Mouse (Mus musculus) kidney, postnatal 0 days (tissue): ENCODE measurements around the gene Fbxo27. TPM values are rescaled to one million over a fixed set of nuclear protein-coding genes. Genes with fewer than 3 reads are reported as not detected.

Source experiments
- ATAC-seq: fragments of 200-750 bp; cut with Nextera tagmentation; replicated peaks from 2 replicates; pipeline ENCODE4 v1.8.0; 2017; ENCODE audit warnings: low read depth, moderate number of reproducible peaks, moderate TSS enrichment, moderate library complexity; ENCODE audit not compliant: low FRiP score
- DNase-seq: peaks from one replicate; pipeline ENCODE4 v3.0.0-alpha.2; 2016; ENCODE audit warnings: low spot score
- H3K27ac ChIP-seq: fragments of 300-500 bp; sonication (generic); 2 replicates; pipeline ENCODE4 v1.5.1; 2014; ENCODE audit warnings: mild to moderate bottlenecking
- H3K27me3 ChIP-seq: fragments of 300-500 bp; sonication (generic); 2 replicates; pipeline ENCODE4 v1.6.1; 2014; ENCODE audit warnings: low read length, mixed read lengths; ENCODE audit not compliant: insufficient read depth
- H3K36me3 ChIP-seq: fragments of 300-500 bp; sonication (generic); 2 replicates; pipeline ENCODE4 v1.6.1; 2014; ENCODE audit warnings: low read length, mixed read lengths; ENCODE audit not compliant: insufficient read depth
- H3K4me1 ChIP-seq: fragments of 300-500 bp; sonication (generic); replicated peaks from 2 replicates; pipeline ENCODE4 v1.6.1; 2014; ENCODE audit warnings: antibody characterized with exemption, low read length, mixed read lengths; ENCODE audit not compliant: insufficient read depth
- H3K4me2 ChIP-seq: fragments of 300-500 bp; sonication (generic); 2 replicates; pipeline ENCODE4 v1.6.1; 2014; ENCODE audit warnings: mild to moderate bottlenecking, low read length, moderate library complexity, mixed read lengths
- H3K4me3 ChIP-seq: fragments of 300-500 bp; sonication (generic); replicated peaks from 2 replicates; pipeline ENCODE4 v1.5.1; 2014; ENCODE audit warnings: low read depth, low read length
- H3K9ac ChIP-seq: fragments of 300-500 bp; sonication (generic); 2 replicates; pipeline ENCODE4 v1.6.1; 2014; ENCODE audit warnings: low read depth, low read length
- H3K9me3 ChIP-seq: fragments of 300-500 bp; sonication (generic); replicated peaks from 2 replicates; pipeline ENCODE4 v1.6.1; 2016; ENCODE audit warnings: low read length, inconsistent platforms, mixed read lengths
- CTCF ChIP-seq: IDR thresholded peaks from 2 replicates; pipeline ENCODE4 v1.5.1; 2016; ENCODE audit warnings: antibody characterized with exemption, low read depth, mild to moderate bottlenecking, moderate library complexity
- WGBS: fragments of 180-500 bp; shearing (Covaris S2); extraction: QIAGEN DNeasy Blood & Tissue Kit; methylation state at CpG from one replicate; pipeline ENCODE4 v1.1.7; 2014; 5-methylcytosine and 5-hydroxymethylcytosine counted together
- polyA plus RNA-seq: library from polyadenylated mRNA; unstranded; fragments of >200 nt; fragmentation: Nextera tagmentation; extraction: Ambion mirVana; gene quantifications from 2 replicates; pipeline ENCODE4 v1.2.1, GENCODE M21; 2015

The Fbxo27 gene
- polyA plus RNA-seq, 1 experiment from 2014 or later: 3.9 TPM

- Histone ChIP-seq H3K4me3 (no peak overlapping the region), H3K9me3 (no peaks in the 10 kb centered on the region), H3K4me2 (no peak overlapping the region), H3K9ac (no peak overlapping the region), H3K27ac (no peak overlapping the region), H3K27me3 (no peaks in the 10 kb centered on the region), H3K4me1 (no peaks in the 10 kb centered on the region), H3K36me3 (no peaks in the 10 kb centered on the region)
- TF ChIP-seq CTCF: peak; percentile 47
- ATAC-seq (no peak), DNase-seq (no peak)
- 93% methylated on average over 7 of the region's 7 CpGs for WGBS
These were observed 29.4 kb downstream of the Fbxo27 start for GRCm38 (mm10) chr7:28722079-28722478.

- 96% methylated on average over 2 of the region's 2 CpGs for WGBS
These were observed 32.0 kb downstream of the Fbxo27 start for GRCm38 (mm10) chr7:28724613-28725012.

GRCm38 (mm10) chr7:28726600-28726999, 34.0 kb downstream of the Fbxo27 start:
- H3K27me3 ChIP-seq: no peaks in the 10 kb centered on the region
- H3K4me1 ChIP-seq: no peaks in the 10 kb centered on the region
- ATAC-seq (0 out of 2 replicates have a peak, but pooled peaks have one; percentile 59), DNase-seq (peak; percentile 80)
- H3K4me3 ChIP-seq: no peak overlapping the region
- H3K9ac ChIP-seq: no peak overlapping the region
- no peak overlapping the region for H3K27ac ChIP-seq
- H3K9me3 ChIP-seq: no peaks in the 10 kb centered on the region
- no peak overlapping the region for H3K4me2 ChIP-seq
- peak; percentile 86 for TF ChIP-seq CTCF
- no peaks in the 10 kb centered on the region for H3K36me3 ChIP-seq
- 6% methylated on average over 14 of the region's 14 CpGs for WGBS

More at GRCm38 (mm10) chr7:28724613-28725012, 32.0 kb downstream of the Fbxo27 start:
- DNase-seq: no peak
- H3K9me3 ChIP-seq: no peaks in the 10 kb centered on the region
- H3K4me2 ChIP-seq: no peak overlapping the region
- H3K27ac ChIP-seq: no peak overlapping the region
- H3K4me1 ChIP-seq: no peaks in the 10 kb centered on the region
- no peak overlapping the region for H3K4me3 ChIP-seq
- ATAC-seq: no peak
- no peak for TF ChIP-seq CTCF
- H3K9ac ChIP-seq: no peak overlapping the region
- no peaks in the 10 kb centered on the region for H3K36me3 ChIP-seq
- no peaks in the 10 kb centered on the region for H3K27me3 ChIP-seq

GRCm38 (mm10) chr7:28727649-28728340, 35.1 kb downstream of the Fbxo27 start:
- Histone ChIP-seq H3K9ac (no peak overlapping the region), H3K4me2 (no peak overlapping the region), H3K36me3 (no peaks in the 10 kb centered on the region), H3K9me3 (no peaks in the 10 kb centered on the region), H3K27me3 (no peaks in the 10 kb centered on the region), H3K27ac (no peak overlapping the region), H3K4me1 (0 out of 2 replicates have a peak, but pooled peaks cover under 1% of the 10 kb centered on the region), H3K4me3 (no peak overlapping the region)
- ATAC-seq (0 out of 2 replicates have a peak, but pooled peaks have one; percentile 22), DNase-seq (peak; percentile 33)
- WGBS: 44% methylated on average over 10 of the region's 10 CpGs
- peak; percentile 52 for TF ChIP-seq CTCF

- TF ChIP-seq CTCF: no peak
- peak; percentile 77 for DNase-seq
- 0 out of 2 replicates have a peak overlapping the region, but pooled peaks have one; percentile 34 for H3K27ac ChIP-seq
- peak overlapping the region; percentile 66 for H3K4me2 ChIP-seq
- H3K27me3 ChIP-seq: no peaks in the 10 kb centered on the region
- H3K36me3 ChIP-seq: 0 out of 2 replicates have a peak, but pooled peaks cover 4% of the 10 kb centered on the region
- no peaks in the 10 kb centered on the region for H3K9me3 ChIP-seq
- H3K9ac ChIP-seq: 0 out of 2 replicates have a peak overlapping the region, but pooled peaks have one; percentile 35
- 0 out of 2 replicates have a peak, but pooled peaks cover 3% of the 10 kb centered on the region for H3K4me1 ChIP-seq
- ATAC-seq: peak; percentile 87
- 4% methylated on average over 57 of the region's 58 CpGs for WGBS
- peak overlapping the region; percentile 32 for H3K4me3 ChIP-seq
These were observed 39.9 kb downstream of the Fbxo27 start for GRCm38 (mm10) chr7:28732341-28733142.

- TF ChIP-seq CTCF: no peak
- Histone ChIP-seq H3K9me3 (no peaks in the 10 kb centered on the region), H3K4me3 (peak overlapping the region; percentile 32), H3K27ac (0 out of 2 replicates have a peak overlapping the region, but pooled peaks have one; percentile 34), H3K4me2 (peak overlapping the region; percentile 66), H3K9ac (no peak overlapping the region), H3K4me1 (0 out of 2 replicates have a peak, but pooled peaks cover 3% of the 10 kb centered on the region), H3K36me3 (peaks cover 6% of the 10 kb centered on the region; the same call in 1 of the 2 replicates), H3K27me3 (no peaks in the 10 kb centered on the region)
- 13% methylated on average over 11 of the region's 11 CpGs for WGBS
- DNase-seq: no peak
- ATAC-seq: no peak; the same call in 1 of the 2 replicates
These were observed 40.6 kb downstream of the Fbxo27 start for GRCm38 (mm10) chr7:28733211-28733610.
